Mouse (Mus musculus): ENCODE measurements at regions not wholly inside any gene's neighbourhood (a gene's known extent, or its start where the extent isn't known, plus 50 kb on each side); places are given as distances from the start of the nearest gene placed in this dataset.

DNA sequence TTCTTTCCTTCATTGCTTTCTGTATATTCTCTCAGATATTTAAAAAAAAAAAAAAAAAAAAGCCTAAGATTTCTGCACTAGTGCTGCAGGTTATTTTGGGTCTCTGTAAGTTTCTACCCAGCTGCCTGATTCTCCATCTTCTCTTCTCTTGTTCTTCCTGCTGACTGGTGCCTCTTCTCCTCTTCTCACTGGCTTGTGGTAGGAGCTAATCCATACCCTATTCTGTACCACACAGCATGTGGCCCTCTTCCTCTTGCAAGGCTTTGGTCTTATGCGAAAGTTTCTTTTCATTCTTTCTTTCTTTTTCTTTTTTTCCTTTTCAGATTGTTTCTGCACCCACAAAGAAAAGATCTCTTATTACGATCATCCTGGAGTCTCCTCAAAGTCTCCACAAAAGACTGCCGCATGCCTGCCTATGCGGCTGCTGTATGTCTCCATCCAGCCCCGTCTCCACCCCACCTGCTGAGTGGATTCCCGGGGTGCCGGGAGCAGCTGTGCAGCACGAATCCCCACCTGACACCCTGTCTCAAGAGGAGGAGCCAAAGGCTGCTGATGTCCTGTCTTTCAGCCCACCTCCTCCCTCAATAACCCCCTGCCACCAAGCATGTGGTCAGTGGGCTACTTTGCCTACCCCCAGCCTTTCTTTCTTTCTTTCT is 66.3 kb downstream of the Ythdf1 start:
- no peak for DNase-seq (ENCODE audit: low read depth, low spot score)

DNA sequence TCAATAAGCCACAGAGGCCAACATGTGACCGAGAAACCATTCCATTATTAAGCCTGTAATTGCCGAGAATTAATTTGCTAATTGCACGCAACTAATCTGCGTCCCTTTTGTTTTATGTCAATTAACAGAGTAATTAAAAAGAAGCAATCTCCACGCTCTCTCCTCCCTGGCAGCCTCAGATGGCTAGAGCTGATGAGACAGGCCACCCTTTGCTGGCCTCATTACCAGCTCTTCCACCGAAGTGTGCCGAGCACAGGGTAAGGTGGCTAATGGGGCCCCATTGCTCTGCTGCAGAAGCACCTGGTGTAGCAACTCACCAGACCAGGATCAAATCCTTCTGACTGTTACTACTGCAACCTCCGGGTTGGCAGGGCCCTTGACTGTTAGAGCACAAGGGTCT is 70.8 kb upstream of the Bhlhe23 start:
- no peak for DNase-seq (ENCODE audit: low read depth, low spot score)

DNA sequence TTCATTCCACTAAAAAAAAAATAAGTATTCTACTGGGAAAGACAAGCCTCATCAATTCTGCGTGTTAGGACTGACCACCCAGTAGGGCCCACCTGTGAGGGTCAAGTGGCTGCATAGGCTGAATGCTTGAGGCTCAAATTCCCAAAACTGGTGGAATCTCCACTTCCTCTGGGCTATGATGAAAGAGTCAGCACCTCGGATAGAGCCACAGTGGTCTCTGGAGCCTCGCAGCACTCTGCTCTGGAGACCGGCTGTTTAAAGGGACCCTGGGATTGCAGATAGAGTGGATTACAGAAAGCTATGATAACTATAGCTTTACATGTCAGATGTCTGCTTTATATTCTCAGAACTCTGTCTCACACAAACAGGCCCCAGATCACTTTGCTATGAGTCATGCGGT is 68.3 kb upstream of the Bhlhe23 start:
- DNase-seq (ENCODE audit: low read depth, low spot score) = no peak

DNA sequence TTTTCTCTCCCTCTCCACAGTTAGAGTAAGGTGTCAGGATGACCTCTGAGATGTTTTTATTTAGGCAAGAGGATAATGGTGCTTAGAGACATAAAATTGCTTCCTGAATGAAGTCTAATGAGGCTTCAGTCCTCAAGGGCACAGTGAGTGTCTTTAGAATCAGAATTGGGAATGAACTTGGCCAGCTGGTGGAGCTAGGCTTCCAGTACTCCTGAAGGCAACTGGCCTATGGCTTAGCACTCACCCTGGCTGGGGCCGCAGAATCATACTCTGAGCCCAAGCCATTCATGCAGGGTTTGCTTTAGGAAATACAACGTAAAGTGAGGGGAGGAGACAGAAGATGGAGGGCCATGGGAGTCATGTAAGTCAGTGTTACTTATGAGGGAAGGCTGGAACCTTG is 67.0 kb upstream of the Bhlhe23 start:
- DNase-seq (ENCODE audit: low read depth, low spot score) = no peak

DNA sequence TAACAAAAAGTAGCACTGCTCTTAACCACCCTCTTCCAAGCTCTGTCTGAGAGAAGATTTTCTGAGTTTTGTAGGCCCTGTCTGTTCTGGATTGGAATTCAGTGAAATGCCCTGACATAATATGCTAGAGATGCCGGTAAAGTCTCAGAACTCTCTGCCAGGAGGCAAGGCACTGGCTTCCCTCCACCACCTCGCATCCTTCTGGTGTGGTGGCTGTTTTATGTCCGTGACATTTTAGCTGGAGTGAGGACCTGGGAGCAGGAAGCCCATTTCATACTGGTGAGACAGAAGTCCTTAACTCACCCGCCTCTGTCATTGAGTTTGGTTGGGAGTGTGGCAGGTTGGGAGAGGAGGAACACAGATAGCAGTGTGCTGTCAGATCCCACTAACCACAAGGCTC is 62.4 kb upstream of the Bhlhe23 start:
- no peak for DNase-seq (ENCODE audit: low read depth, low spot score)

DNA sequence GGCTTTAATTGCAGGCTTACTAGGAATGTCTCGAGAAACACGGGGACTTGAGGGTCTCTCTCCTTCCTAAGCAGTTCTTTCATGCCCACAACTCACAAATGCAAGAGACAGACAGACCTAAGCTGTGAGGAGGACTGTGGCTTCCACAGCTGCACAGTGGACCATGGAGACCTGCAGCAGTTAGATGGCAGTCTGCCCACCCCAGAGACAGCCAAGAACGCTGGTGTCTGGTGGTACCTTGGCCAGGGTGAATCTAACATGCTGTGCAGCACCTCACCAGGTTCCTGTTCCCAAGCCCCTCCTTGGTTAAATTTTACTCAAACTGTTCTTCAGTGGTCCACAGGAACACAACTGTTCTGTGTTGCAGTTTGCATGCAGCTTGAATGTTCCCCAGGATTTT is 61.3 kb upstream of the Bhlhe23 start:
- no peak for DNase-seq (ENCODE audit: low read depth, low spot score)

DNA sequence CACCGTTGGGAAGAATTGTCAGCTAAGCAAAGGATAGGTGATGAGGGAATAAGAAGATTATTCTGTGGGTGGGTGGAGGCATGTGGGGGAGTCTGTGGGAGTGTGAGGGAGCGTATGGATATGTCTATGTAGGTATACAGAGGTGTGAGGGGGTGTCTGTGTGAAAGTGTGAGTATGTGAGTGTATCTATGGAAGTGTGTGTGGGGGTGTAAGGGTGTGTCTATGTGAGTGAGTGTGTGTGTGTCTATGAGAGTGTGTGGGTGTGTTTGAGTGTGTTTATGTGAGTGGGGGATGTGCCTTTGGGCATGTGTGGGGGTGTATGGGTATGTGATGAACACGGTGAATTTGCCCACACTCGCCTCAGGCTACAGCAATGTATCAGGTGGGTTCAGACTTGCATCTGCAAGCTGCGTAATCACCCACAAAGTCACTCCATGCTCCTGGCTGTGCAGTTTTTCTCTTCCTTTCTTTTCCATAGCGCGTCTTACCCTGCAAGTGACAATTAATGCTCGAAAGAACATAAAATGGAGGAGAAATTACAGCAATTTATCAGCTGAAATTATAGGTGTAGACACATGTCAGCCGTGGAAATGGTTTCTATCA is 60.7 kb upstream of the Bhlhe23 start:
- no peak for DNase-seq (ENCODE audit: low read depth, low spot score)

DNA sequence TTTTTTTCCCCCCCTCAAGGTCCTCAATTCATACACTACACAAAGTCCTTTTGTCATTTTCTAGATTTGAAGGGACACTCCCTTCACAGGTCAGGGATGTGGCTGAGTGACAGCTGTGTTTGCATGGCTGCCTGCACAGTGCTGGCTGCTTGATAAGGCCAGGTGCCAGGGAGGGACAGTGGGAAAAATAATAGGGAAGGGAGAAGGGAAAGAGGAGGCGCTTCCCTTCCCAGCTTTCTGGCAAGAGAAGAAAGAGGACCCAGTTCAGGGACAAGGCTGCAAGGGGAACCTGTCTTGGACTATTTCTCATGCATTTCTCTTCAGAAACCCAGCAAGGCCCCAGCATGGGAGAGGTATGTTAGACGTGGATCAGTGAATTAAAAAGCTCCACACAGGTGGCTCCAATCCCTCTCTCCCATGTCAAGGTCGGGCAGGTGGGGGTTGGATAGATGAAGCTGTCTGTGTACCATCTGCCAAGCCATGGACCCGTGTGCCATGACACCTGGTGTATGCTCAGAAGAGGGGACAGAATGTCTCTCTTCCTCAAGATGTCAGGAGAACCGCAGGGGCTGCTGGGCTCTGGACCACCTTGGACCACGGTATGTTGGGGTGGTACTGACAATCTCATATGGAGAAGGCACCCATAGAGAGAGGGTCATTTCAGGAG is 59.4 kb upstream of the Bhlhe23 start:
- DNase-seq (ENCODE audit: low read depth, low spot score) = no peak

DNA sequence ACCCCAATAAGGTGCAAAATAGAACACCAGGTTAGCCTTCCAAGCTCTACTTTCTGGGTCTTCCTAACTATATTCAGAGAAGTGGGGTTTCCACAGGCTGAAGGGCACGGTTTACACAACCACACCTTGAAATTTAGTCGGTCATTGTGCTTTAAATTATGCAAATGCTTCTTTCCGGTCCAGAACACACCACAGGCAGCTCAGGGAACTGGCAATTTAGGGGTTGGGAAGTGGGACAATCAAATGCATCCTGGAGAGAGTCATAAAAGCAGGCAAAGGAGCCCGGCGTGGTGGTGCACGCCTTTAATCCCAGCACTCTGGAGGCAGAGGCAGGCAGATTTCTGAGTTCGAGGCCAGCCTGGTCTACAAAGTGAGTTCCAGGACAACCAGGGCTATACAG is 56.0 kb upstream of the Bhlhe23 start:
- DNase-seq (ENCODE audit: low read depth, low spot score) = no peak

DNA sequence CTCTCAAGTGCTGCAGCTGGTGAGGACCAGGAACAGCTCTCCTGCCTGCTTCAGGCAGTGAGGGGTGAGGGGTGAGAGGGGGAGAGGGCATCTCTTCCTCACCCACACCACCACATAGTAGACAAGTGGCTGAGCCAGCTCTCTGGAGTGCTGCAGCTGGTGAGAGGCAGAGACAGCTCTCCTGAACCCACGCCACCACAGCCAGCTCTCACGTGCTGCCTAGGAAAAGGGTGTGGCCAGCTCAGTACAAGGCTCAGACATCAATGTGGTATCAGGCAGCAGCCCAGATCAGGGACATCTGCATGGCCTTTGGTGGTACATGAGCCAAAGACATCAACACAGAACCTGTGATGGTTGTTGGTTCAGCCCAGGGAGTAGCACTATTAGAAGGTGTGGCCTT is 53.9 kb upstream of the Bhlhe23 start:
- DNase-seq (ENCODE audit: low read depth, low spot score) = no peak

DNA sequence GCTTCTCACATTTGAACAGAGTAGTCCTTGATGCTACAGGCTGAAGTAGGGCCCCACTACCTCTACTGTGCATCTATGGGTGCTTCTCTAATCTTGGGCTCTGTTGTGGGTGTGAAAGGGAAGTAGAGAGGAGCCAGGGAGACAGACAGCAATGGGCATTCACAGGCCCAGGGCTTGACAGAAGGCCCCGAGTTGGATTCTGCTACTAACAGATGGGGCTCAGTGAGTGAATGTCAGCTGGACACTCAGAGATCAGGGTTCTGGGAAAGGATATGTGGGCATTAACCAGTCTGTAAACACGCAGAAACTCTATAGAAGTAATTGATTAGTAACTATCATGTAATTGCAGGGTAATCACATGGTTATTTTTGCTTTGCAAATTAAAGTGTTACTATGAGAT is 51.4 kb upstream of the Bhlhe23 start:
- no peak for DNase-seq (ENCODE audit: low read depth, low spot score)

DNA sequence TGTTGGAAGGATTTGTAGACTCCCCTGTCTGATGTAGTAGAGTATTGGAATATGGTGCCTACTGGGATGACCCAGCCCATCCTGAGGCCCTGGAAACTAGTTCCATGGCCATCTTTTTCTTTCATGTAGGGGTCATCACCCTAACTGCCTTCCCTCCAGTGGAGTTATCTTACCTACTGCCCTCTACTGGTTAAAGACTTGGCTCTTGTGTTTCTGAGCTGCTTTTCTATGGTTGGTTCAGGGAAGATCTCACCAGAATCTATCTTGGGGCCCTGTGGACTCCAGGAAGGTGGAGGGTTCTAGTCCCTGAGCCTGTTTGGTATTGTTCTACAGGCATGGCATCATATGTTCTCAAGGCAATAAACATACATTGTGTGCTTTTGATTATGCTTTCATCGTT is 50.0 kb upstream of the Bhlhe23 start:
- peak; percentile 10 for DNase-seq (ENCODE audit: low read depth, low spot score)
